Mouse (Mus musculus) mouse trophoblast stem cell (cell line): ENCODE measurements at regions not wholly inside any gene's neighbourhood (a gene's known extent, or its start where the extent isn't known, plus 50 kb on each side); places are given as distances from the start of the nearest gene placed in this dataset.
"Not testable (repeated sequence)": the region's sequence is repeated elsewhere in the genome, so short reads cannot be mapped to it uniquely, and the experiment has no call there.

Source experiments
- in situ Hi-C, 2 experiments: fragments of 300-500 bp; cut with MseI, MboI; formaldehyde crosslinking; loops; 2 replicates in 1 of 2; 3 replicates in 1 of 2; pipeline ENCODE4 v1.15.1; 2025

DNA sequence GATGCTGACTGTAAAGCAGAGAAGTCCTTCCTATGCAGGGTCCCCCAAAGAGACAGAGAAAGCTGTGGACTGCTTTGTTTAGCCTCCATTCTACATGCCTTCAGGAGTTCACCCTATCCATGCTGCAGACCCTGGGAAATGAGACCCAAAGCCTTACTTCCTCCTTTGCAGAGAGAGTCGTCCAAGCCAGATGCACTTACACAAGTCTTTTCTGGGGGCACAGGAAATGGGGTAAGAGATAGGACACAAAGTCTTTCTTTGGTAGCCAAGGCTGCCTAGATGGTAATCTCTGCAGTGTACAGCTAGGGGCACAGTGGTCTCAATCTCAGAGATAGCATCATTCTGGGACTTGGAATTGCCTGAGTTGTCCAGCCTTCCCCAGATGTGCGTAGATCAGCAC is 448.1 kb upstream of the Smim15 start:
- in situ Hi-C loops = no loop called here

DNA sequence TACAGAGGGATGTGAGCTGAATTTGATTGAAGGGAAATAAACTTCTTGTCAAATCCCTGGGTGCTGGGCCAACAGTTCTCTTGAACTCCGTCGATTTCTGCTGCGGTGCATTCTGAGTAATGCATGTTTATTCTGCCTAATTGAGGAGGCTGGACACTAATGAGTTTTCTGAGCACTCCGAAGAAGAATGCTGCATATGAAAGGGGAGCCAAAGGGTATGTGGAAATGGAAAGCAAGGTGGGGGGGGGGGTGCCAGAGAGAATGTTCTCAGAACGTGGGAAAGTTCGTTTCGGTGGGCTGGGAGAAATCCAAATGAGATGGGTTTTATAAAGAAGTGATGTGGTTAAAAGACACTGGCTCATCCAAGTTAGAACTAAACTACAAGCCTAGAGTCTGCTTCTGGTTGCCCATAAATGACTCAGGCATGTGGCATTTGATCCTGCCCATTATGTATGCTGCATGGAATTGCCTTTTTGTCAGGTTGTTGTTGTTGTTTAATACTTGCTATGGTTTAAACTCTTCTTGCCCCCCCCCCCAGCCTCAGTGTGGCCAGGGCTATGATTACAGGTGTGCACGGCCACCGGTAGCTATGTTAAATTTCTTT is 455.7 kb upstream of the Smim15 start:
- in situ Hi-C loops = no loop called here

DNA sequence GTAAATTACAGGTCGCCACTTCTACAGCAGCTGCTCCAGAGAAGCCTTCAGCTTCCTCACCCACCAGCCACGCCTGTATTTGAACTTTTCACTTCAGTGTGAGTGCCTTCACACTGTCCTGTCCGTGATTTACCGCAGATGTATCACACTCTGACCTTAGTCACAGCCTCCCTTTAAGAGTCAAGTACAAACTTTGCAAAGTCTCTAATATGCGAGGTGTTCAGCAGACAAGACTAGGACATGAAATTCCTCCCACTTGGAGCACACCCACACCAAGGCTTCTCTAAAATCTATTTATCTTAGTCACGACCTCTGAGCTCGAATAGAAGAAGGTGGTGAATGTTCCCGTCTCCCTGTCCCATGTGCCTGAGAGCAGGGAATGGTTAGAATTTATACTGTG is 456.6 kb upstream of the Smim15 start:
- in situ Hi-C loops = no loop called here

DNA sequence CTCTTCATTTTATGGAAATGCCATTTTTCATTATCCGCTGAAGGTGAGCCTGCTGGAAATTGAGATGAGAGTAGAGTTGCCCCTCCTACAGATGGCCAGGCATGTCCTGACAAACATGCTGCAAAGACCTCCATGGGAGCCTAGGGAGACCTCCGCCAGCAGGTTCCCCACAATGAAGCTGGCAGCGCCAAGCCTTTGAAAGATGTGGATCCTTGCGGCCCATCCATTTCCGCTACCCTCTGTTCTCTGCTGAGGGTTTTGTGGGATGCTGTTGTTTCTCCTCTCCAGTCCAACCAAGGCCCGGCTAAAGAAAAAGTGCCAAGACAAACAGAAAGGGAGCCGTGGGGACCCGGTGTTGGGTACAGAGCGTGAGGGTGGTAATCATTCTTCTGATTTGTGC is 458.3 kb upstream of the Smim15 start:
- in situ Hi-C loops = no loop called here

DNA sequence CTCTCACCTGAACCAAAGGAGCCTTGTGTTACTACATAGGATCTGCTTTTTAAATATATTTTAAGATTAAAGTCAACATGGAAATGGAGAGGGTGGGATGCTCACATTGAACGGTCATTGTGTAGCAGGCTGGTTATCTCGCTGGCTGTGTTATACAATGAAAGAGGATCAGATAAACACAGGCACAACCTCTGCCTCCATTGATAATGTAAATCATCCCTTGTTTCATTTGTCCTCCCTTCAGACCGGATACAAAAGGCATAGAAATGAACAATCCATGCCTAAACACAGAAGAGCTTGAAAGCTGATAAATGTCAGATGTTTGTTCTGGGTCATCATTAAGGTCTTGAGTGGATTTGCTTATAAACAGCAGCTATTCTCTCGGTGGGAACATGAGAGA is 458.9 kb upstream of the Smim15 start:
- in situ Hi-C loops = no loop called here

DNA sequence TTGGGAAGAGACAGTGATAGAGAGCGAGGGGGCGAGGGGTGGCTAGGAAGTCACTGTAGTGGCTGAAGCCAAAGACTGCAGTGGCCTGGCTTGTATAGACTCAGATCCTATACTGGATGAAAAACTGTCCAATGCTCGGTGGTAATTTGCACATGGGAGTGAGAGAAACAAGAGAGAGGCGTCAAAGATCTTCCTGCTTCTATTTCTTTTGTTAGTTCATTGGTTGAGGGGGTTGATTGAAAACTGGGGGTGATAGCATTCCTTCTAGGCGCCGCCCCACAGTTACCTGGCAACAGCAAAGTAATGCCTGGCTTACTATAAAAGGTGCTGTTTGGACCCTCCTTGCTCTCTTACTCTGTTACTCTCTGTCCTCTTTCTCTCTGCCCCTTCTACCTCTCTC is 465.3 kb upstream of the Smim15 start:
- in situ Hi-C loops = no loop called here

DNA sequence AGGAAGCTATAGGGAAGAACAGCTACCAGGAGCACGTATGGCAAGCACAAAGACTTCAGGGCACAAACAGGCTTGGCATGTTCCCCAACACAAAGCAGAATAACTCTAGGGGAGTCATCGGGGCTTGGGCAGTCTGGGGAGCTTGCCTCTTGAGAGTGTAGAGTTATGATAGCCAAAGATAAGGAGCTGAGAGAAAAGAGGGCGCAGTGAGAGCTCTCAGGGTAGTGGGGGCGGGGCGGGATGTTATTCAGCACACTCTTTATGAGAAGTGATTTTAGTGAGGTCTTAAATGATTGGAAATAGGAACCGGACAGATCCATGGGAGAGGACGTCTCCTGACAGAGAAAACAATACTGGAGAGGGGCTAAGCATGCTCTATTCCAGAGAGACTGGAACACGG is 466.4 kb upstream of the Smim15 start:
- in situ Hi-C loops = no loop called here

DNA sequence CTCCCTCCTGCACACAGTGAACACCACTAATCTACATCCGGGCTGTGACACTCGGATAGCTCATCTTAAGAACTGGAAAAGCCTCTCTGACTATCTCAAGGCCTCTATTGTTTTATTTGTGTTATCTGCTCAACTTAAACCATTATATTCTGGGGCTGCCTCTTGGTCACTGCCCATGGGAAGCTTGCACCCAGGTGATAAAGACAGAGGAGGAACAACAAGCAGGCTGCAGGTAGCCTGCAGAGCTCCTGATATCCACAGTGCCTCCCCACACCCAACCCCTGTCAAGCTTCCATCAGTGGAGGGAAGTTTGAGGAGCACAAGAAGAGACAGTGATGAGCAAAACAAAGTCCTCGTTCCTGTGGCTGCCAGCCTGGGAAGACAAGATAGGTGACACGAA is 467.0 kb upstream of the Smim15 start:
- in situ Hi-C loops = no loop called here

DNA sequence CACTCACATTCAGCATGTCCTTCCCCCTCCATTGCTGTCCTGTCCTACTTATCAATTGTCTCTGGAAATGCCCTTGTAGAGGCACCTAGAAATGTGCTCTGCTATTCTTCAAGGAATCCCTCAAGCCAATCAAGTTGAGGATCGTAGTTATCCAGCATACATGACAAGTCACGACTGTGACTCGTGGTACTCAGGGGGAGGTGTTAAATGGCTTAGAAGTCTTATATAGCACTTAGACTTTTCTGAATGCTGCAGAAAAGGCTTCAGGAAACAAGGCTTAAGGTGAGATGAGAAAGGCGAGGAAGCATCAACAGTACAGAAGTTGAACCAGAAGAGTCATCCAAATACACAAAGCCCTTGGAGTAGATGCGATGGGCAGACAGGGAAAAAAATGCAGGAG is 467.5 kb upstream of the Smim15 start:
- in situ Hi-C loops = no loop called here

DNA sequence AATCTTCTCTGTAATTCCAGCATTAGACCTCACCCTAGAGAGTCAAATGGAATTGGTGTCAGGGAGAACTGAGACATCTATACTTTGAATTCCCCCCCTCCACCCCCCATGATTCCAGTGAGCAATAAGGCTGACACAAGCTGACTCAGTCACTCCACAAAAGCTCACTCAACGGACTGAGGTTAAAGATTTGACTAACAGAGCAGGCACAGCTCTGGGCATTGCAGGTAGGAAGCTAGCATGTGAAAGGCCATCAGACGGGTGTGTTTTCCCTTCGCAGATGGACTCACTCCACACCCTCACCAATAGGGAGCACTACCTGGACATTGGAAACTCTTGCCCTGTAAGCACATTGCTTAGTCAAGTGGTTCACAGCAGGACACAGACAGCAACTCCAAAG is 469.2 kb upstream of the Smim15 start:
- in situ Hi-C loops = no loop called here

DNA sequence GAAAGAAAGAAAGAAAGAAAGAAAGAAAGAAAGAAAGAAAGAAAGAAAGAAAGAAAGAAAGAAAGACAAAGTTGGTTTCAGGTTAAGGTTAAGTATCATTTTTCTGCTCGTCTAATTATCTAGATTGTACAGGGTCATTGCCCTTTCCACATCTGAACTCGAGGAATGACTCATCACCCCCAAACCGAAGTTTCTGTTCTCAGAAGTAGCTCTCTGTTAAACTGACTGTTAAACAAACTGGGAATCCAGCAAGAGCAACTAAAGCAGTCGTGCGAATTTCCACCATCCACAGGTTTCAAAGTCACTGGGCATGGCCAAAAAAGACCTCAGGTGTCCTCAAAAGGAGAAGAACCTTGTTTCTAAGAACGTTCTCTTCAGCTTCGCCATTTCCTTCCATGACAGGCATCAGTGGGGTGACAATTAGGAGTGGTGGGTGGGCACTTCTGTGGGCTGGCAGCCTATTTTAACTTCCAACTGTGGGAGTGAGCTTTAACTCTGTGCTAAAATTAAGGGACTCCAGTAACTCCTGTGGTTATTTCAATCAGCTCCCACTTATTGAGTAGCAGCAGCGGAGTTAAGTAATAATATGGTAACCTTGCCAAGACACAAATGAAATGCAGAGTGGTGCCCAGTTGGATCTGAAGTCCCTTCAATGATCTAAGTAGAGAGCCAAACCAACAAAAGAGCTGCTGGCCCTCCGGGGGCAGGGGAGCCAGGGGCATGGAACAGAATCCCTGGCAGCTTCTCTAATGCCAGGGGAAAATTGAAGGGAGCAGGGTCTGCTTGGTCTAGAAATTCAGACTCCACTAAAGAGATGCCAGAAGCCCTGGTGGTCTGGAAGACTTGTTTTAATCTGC is 470.5 kb upstream of the Smim15 start:
- in situ Hi-C loops = no loop called here

DNA sequence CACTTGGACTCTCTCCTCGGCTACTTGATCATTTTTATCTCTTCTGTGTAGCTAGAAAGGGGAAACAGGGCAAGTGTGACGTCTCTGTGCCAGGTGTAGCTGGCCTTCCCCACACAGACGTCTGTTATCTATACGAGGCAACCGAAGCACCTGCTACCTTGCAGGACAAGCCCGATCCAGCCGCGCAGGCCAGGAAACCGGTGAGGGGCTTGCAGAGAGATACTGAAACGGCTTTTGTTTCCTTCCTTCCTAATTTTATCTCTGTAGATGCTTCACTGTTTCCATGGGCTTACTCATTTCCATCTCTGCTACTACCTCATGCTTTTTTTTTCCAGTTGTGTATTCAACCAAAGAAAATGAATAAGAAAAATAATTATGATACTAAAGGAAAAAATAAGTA is 472.7 kb upstream of the Smim15 start:
- in situ Hi-C loops = no loop called here

DNA sequence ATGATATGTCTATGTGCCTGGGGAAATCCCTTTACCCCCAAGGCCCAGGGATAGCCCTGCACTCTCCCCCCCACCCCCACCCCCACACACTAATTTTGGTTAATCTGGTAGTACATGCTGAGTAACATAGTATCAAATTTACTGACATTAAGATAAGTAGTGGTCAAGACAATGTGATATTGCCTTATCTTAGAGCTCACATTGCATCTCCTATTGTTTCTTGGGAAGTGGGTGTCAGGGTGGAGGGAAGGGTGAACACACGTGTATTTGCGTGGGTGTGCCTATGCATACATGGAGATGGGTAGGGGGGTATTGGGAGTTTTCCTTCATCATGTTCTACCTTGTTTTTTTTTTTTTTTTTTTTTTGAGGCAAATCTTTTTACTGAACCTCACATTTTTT is 474.8 kb upstream of the Smim15 start:
- in situ Hi-C loops = no loop called here

DNA sequence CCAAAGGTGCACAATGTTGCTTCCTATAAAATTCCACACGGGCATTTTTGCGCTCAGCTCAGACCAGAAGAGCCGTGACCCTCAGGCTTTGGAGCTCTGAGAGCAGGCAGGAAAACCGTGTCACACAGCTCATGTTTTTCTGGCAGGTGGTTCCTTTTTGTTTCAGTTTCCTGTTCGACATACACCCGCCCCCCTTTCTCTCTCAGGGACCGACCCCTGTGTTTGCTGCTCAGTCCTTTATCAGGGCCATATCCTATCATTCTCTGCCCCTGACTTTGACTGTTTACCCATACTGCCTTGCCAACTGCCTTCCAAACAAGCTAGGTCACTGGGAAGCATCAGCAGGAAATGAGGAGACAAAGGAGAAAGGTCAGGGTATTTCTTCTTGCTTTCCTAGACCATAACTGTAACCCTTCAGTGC is 475.5 kb upstream of the Smim15 start:
- in situ Hi-C loops = no loop called here

DNA sequence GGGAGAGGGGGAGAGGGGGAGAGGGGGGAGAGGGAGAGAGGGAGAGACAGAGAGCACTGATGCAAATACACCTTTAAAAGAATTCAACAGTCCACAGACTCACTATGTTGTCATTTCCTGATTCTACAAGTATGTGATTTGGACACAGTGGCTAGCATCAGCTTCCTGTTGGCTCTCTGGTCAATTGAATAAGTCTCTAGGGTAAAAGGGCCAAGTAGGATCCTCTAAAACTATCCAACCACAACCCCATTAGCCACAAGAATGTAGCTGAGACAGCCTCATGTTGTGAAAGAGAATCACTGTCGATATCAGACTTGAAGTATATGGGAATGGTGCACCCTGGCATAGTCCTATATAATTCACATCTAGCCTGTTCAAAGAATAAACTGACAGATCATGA is 481.8 kb upstream of the Smim15 start:
- in situ Hi-C loops = no loop called here

DNA sequence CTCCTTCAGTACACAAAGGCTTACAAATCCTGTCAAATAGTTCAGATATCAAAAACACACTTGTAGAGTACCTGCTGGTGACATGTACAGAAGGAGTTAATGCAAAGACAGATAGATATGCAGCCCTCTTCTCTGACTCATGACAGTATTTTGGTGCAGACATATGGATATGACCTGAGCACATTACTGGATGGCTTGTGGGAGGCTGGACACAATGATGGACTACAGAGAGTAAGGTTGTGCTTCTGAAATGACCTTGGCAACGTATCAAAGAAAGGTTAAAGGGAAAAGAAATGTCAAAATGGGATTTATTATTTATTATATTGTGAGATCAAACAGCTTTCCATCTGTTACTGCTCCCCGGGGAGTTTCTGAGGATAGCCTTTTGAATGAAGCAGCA is 482.7 kb upstream of the Smim15 start:
- in situ Hi-C loops = no loop called here

DNA sequence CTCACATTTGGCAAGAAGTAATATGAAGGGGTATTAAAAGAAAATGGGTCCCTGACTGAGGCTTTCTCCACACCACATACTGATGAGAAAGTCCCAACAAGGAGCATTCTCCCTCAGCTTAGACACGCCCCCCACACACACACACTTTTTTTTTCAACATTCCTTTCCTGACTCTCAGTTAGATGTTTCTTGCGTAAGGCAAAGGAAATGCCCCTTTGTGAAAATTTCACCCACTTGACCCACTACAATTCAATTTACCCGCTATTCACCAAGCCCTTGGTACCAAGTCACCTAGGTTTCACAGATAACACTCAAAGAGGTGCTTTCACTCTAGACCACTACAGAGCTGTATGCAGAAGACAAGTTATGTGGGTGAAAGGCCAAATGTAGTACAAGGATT is 488.3 kb upstream of the Smim15 start:
- in situ Hi-C loops = no loop called here

DNA sequence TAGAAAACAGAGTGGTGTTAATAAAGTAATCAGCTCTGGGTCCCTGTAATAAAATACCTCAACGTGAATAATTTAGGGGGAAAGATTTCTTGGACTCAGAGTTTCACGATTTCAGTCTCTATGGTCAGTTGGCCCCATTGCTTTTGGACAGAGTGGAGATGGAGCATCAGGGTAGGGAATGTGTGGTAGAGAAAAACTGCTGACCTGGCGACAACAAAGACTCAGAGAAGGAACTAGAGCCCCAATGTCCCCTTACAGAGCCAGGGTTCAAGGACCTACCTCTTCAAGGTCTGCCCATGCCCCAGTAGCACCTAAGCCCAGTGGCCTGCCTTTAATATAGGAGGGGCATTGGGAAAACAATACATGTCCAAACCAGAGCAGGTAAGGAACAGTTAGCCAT is 490.2 kb upstream of the Smim15 start:
- in situ Hi-C loops = no loop called here

DNA sequence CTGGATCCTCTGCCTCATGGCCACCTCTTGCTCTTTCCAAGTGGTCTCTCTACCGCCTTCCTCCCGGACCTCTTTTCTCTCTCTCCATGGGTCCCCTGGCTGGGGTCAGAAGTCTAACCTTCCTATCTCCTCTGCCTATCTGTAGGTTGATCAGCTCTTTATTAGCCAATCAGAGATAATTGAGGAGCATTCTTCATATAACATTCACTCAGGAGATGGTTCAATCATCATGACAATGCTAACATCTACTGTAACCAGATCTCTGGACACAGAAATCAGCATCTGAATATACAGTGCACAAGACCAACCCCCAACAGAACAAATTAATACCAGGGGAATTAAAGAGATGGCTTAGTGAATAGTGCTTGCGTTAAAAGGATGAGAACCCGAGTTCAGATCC is 492.1 kb upstream of the Smim15 start:
- in situ Hi-C loops = no loop called here

DNA sequence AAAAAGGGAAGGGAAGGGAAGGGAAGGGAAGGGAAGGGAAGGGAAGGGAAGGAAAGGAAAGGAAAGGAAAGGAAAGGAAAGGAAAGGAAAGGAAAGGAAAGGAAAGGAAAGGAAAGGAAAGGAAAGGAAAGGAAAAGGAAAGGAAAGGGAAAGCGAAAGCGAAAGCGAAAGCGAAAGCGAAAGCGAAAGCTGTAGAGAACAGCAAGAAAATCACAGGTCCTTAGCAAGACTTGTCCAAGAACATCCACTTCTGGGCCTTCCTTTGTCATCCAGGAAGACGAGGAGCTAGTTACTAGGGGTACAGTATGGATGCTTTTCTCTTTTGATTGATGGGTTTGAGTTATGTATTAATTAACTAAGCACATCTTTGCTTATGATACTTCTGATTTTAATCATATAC is 494.3 kb upstream of the Smim15 start:
- in situ Hi-C loops = not testable (repeated sequence)

DNA sequence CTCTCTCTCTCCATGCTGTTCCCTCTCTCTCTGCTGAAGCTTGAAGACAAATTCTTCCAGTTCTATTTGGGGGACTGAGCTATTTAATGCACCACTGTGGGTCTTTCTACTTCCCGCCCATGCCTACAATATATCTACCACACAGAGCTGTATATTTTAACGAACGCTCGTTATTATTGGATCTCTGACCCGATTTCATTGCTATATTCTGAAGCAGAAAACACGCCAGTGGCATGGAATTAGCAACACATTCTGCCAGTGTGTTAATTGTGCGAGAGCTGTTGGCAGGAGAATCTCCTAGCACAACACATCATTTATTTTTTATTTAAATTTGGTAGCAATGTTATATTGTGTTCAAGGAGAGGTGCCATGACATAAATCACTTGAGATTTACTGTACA is 497.2 kb upstream of the Smim15 start:
- in situ Hi-C loops = no loop called here

DNA sequence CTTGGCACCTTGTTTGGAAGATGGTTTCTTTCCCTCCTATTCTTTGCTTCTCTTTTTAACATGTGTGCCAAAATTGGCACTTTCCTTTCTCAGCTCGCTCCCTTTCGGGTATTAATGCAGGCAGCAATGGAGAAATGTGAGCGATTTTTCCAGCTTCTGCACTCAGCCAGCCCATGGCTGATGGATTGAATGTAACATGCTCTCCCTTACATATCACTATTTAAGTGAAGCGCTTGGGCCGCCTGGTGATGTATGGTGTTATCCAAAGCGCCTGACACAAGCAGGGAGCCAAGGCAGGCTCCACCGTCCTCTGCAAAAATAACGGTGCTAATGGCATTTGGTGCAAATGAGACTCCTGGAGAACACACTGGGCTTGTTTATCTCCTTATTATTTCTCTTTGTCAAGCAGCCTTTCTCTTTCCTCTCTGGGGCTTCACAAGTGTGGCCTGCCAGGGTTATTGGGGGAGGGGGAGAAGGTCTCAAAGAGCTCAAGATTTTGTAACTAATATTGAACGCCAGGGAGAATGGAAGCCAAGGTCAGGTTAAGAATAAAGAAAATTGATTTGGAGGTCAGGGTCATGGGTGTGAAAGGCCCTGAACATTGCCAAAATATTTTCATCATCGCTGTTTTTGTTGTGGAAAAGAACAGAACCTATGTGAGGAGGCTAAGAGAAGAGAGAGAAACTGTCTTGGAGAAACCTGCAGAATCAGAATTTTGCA is 497.9 kb upstream of the Smim15 start:
- in situ Hi-C loops = no loop called here

DNA sequence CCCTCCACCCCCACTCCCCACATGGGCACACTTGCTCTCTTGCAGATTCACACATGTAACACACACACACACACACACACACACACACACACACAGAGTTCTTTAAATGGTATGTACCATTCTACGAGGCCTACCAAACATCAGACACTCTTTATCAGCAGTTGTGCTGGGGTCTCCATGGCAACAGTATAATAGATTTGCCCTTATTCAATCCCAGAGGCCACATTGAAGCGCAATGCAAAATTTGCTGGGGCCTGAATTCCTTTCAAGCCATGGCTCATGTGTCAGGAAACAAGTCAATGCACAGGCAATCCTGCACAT is 502.7 kb upstream of the Smim15 start:
- in situ Hi-C loops = no loop called here
